Comparison of ENCODE assay signal across 8 mouse cellular contexts in the genomic region with DNA sequence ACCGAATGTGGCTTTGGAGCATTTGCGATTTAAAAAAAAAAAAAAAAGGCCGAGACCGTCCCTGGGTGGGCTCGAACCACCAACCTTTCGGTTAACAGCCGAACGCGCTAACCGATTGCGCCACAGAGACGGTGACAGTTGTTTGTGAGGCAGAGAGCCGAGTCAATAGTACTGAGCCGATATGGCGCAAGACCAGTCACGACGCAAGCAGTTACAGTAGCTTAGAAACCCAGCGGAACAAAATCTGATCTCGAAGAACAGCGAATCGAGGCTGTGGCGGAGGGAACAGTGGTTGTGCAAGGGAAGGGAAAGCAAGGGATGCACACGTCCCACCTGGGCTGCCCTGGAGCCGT. TPM values are rescaled to one million over a fixed set of nuclear protein-coding genes. Genes with fewer than 3 reads are reported as not detected.
A peak's percentile ranks its signal among the peaks of the same experiment; 100 is the strongest.
DNase-seq lines count a peak whose midpoint lies in the region; ATAC-seq and TF ChIP-seq lines count a peak whose summit lies in the region.

No protein-coding gene starts in this region.

- TF ChIP-seq POLR2A in testis, adult 2 months (IDR thresholded peaks at IDR 0.05; ENCODE audit: control insufficient read depth, low read depth, low read length), result no peak

- H3K27me3 ChIP-seq in forebrain, embryonic 10.5 days (ENCODE audit: poor library complexity, severe bottlenecking), result no peaks in the 10 kb centered on the region
- no peaks in the 10 kb centered on the region for H3K27me3 ChIP-seq in heart, postnatal 0 days (ENCODE audit: control insufficient read depth, insufficient read depth, low read length)
- H3K27me3 ChIP-seq in neural tube, embryonic 14.5 days (ENCODE audit: control insufficient read depth, insufficient read depth, low read length), result no peaks in the 10 kb centered on the region
- H3K27me3 ChIP-seq in testis, adult 2 months (ENCODE audit: control insufficient read depth, insufficient read depth, low read length), result no peaks in the 10 kb centered on the region

- DNase-seq in CD8-positive naive resting alpha-beta T cell, adult 2 months (ENCODE audit: low read depth in 2 of 2, low spot score in 2 of 2), result peak; percentile 93 to 94
- peak; percentile 85 for DNase-seq in forebrain, embryonic 10.5 days (ENCODE audit: extremely low spot score, low spot score)
- DNase-seq in heart, postnatal 0 days (ENCODE audit: low spot score), result peak; percentile 55
- peak; percentile 92 to 93 for DNase-seq in kidney, postnatal 4 days
- peak; percentile 90 to 92 for DNase-seq in lung, adult 18-20 months

- peaks cover 8% of the 10 kb centered on the region for H3K4me1 ChIP-seq in brown adipose tissue, adult 24 weeks (ENCODE audit: control insufficient read depth, insufficient read depth, insufficient read length, low read length)
- H3K4me1 ChIP-seq in forebrain, embryonic 10.5 days, result peaks cover 49% of the 10 kb centered on the region
- H3K4me1 ChIP-seq in heart, postnatal 0 days (ENCODE audit: control insufficient read depth, insufficient read depth), result peaks cover 20% of the 10 kb centered on the region; the same call in 1 of the 2 replicates
- peaks cover 26% of the 10 kb centered on the region for H3K4me1 ChIP-seq in neural tube, embryonic 14.5 days (ENCODE audit: control insufficient read depth, insufficient read depth, low read length)
- H3K4me1 ChIP-seq in testis, adult 2 months (ENCODE audit: control insufficient read depth, insufficient read depth, low read length), result peaks cover 36% of the 10 kb centered on the region

- peak overlapping the region; percentile 89 for H3K4me2 ChIP-seq in heart, postnatal 0 days (ENCODE audit: low read depth, low read length)
- peak overlapping the region; percentile 85 for H3K4me2 ChIP-seq in neural tube, embryonic 14.5 days (ENCODE audit: low read depth, low read length)

- H3K9ac ChIP-seq in heart, postnatal 0 days (replicated peaks; ENCODE audit: low read depth, low read length), result peak overlapping the region; percentile 61
- peak overlapping the region; percentile 57 for H3K9ac ChIP-seq in neural tube, embryonic 14.5 days (replicated peaks; ENCODE audit: low read depth, low read length)

- no peak overlapping the region for H3K27ac ChIP-seq in brown adipose tissue, adult 24 weeks (replicated peaks; ENCODE audit: low read depth, low read length)
- peak overlapping the region; percentile 87 for H3K27ac ChIP-seq in forebrain, embryonic 10.5 days
- H3K27ac ChIP-seq in heart, postnatal 0 days (ENCODE audit: low read depth), result peak overlapping the region; percentile 78
- peak overlapping the region; percentile 84 for H3K27ac ChIP-seq in neural tube, embryonic 14.5 days (ENCODE audit: low read depth, low read length)
- H3K27ac ChIP-seq in testis, adult 2 months (ENCODE audit: control insufficient read depth, insufficient read depth, low read depth, low read length), result peak overlapping the region; percentile 68

- peak; percentile 5 for ATAC-seq in heart, postnatal 0 days (ENCODE audit: insufficient read depth, low read depth)
- no peak; the same call in 1 of the 2 replicates for ATAC-seq in neural tube, embryonic 14.5 days (ENCODE audit: low read depth)

- under 1% methylated on average over 24 of the region's 24 CpGs for WGBS in forebrain, embryonic 10.5 days
- WGBS in heart, postnatal 0 days, result under 1% methylated on average over 24 of the region's 24 CpGs
- WGBS in neural tube, embryonic 14.5 days, result under 1% methylated on average over 24 of the region's 24 CpGs

- H3K9me3 ChIP-seq in forebrain, embryonic 10.5 days, result no peaks in the 10 kb centered on the region
- H3K9me3 ChIP-seq in heart, postnatal 0 days (replicated peaks; ENCODE audit: control insufficient read depth, low read length), result no peaks in the 10 kb centered on the region
- no peaks in the 10 kb centered on the region for H3K9me3 ChIP-seq in neural tube, embryonic 14.5 days (ENCODE audit: control insufficient read depth, low read length)

- TF ChIP-seq EP300 in heart, postnatal 0 days (IDR thresholded peaks at IDR 0.05; ENCODE audit: low read depth), result no peak

- TF ChIP-seq CTCF in heart, postnatal 0 days (IDR thresholded peaks at IDR 0.05; ENCODE audit: low read depth), result no peak
- TF ChIP-seq CTCF in testis, adult 2 months (IDR thresholded peaks at IDR 0.05; ENCODE audit: control insufficient read depth, insufficient read depth, insufficient replicate concordance, low read depth, low read length), result no peak

- peaks cover 27% of the 10 kb centered on the region for H3K36me3 ChIP-seq in forebrain, embryonic 10.5 days (replicated peaks)
- H3K36me3 ChIP-seq in heart, postnatal 0 days (replicated peaks; ENCODE audit: control insufficient read depth, insufficient read depth, low read length), result peaks cover 19% of the 10 kb centered on the region
- H3K36me3 ChIP-seq in neural tube, embryonic 14.5 days (ENCODE audit: control insufficient read depth, insufficient read depth, low read length), result peaks cover 8% of the 10 kb centered on the region; the same call in 1 of the 2 replicates
- no peaks in the 10 kb centered on the region; the same call in 1 of the 2 replicates for H3K36me3 ChIP-seq in testis, adult 2 months (ENCODE audit: control insufficient read depth, insufficient read depth, low read length)

- peak overlapping the region; percentile 68 for H3K4me3 ChIP-seq in brown adipose tissue, adult 24 weeks (ENCODE audit: insufficient read depth, low read depth, low read length)
- H3K4me3 ChIP-seq in forebrain, embryonic 10.5 days, result peak overlapping the region; percentile 91
- H3K4me3 ChIP-seq in heart, postnatal 0 days (ENCODE audit: low read depth, low read length), result peak overlapping the region; percentile 70
- H3K4me3 ChIP-seq in neural tube, embryonic 14.5 days (ENCODE audit: low read depth, low read length), result peak overlapping the region; percentile 86
- peak overlapping the region; percentile 98 for H3K4me3 ChIP-seq in testis, adult 2 months (ENCODE audit: control insufficient read depth, low read depth, low read length)

RNA-seq across cellular contexts. Expression of a gene that starts 0.8 kb away (rescaled TPM):
- polyA plus RNA-seq in brown adipose tissue, adult 24 weeks (2012; ENCODE audit: insufficient read depth, insufficient read length, missing spikeins), result 364 and 464 TPM in 2 replicates
- 627 and 634 TPM in 2 replicates for polyA plus RNA-seq in forebrain, embryonic 10.5 days (2016; fragmentation: Nextera tagmentation; extraction: Ambion mirVana)
- 486 and 592 TPM in 2 replicates for total RNA-seq in heart, postnatal 0 days (2014; rRNA removed; ENCODE audit: low replicate concordance)
- polyA plus RNA-seq in heart, postnatal 0 days (2015; fragmentation: Nextera tagmentation; extraction: Ambion mirVana), result 495 and 503 TPM in 2 replicates
- 441 and 465 TPM in 2 replicates for polyA plus RNA-seq in neural tube, embryonic 14.5 days (2014; fragmentation: Nextera tagmentation; extraction: Ambion mirVana)
- 102 and 104 TPM in 2 replicates for polyA plus RNA-seq in testis, adult 2 months (2012; rRNA removed)

RNA-seq across cellular contexts. Expression of a gene that starts 2.1 kb away (rescaled TPM):
- polyA plus RNA-seq in brown adipose tissue, adult 24 weeks (2012; ENCODE audit: insufficient read depth, insufficient read length, missing spikeins), result 6.8 and 12.7 TPM in 2 replicates
- 18.4 and 20.9 TPM in 2 replicates for polyA plus RNA-seq in forebrain, embryonic 10.5 days (2016; fragmentation: Nextera tagmentation; extraction: Ambion mirVana)
- 1.1 and 3.6 TPM in 2 replicates for total RNA-seq in heart, postnatal 0 days (2014; rRNA removed; ENCODE audit: low replicate concordance)
- 6.0 and 7.1 TPM in 2 replicates for polyA plus RNA-seq in heart, postnatal 0 days (2015; fragmentation: Nextera tagmentation; extraction: Ambion mirVana)
- polyA plus RNA-seq in neural tube, embryonic 14.5 days (2014; fragmentation: Nextera tagmentation; extraction: Ambion mirVana), result 24.7 and 25.8 TPM in 2 replicates
- 6.4 and 8.1 TPM in 2 replicates for polyA plus RNA-seq in testis, adult 2 months (2012; rRNA removed)

RNA-seq across cellular contexts. Expression of a gene that starts 16.7 kb away (rescaled TPM):
- polyA plus RNA-seq in brown adipose tissue, adult 24 weeks (2012; ENCODE audit: insufficient read depth, insufficient read length, missing spikeins), result 420 and 579 TPM in 2 replicates
- polyA plus RNA-seq in forebrain, embryonic 10.5 days (2016; fragmentation: Nextera tagmentation; extraction: Ambion mirVana), result 17.0 and 21.7 TPM in 2 replicates
- total RNA-seq in heart, postnatal 0 days (2014; rRNA removed; ENCODE audit: low replicate concordance), result 46.1 and 50.8 TPM in 2 replicates
- 125 and 135 TPM in 2 replicates for polyA plus RNA-seq in heart, postnatal 0 days (2015; fragmentation: Nextera tagmentation; extraction: Ambion mirVana)
- polyA plus RNA-seq in neural tube, embryonic 14.5 days (2014; fragmentation: Nextera tagmentation; extraction: Ambion mirVana), result 28.3 and 38.1 TPM in 2 replicates
- polyA plus RNA-seq in testis, adult 2 months (2012; rRNA removed), result 17.6 and 17.7 TPM in 2 replicates

RNA-seq across cellular contexts. Expression of a gene that starts 39.2 kb away (rescaled TPM):
- polyA plus RNA-seq in brown adipose tissue, adult 24 weeks (2012; ENCODE audit: insufficient read depth, insufficient read length, missing spikeins), result 10.9 and 12.9 TPM in 2 replicates
- polyA plus RNA-seq in forebrain, embryonic 10.5 days (2016; fragmentation: Nextera tagmentation; extraction: Ambion mirVana), result 1.5 and 2.5 TPM in 2 replicates
- 45.2 and 46.1 TPM in 2 replicates for total RNA-seq in heart, postnatal 0 days (2014; rRNA removed; ENCODE audit: low replicate concordance)
- polyA plus RNA-seq in heart, postnatal 0 days (2015; fragmentation: Nextera tagmentation; extraction: Ambion mirVana), result 1.6 and 1.7 TPM in 2 replicates
- polyA plus RNA-seq in neural tube, embryonic 14.5 days (2014; fragmentation: Nextera tagmentation; extraction: Ambion mirVana), result 4.7 and 5.1 TPM in 2 replicates
- polyA plus RNA-seq in testis, adult 2 months (2012; rRNA removed), result 7.4 and 8.2 TPM in 2 replicates

RNA-seq across cellular contexts. Expression of a gene that starts 42.1 kb away (rescaled TPM):
- 6.1 and 10.3 TPM in 2 replicates for polyA plus RNA-seq in brown adipose tissue, adult 24 weeks (2012; ENCODE audit: insufficient read depth, insufficient read length, missing spikeins)
- 1.3 and 2.1 TPM in 2 replicates for polyA plus RNA-seq in forebrain, embryonic 10.5 days (2016; fragmentation: Nextera tagmentation; extraction: Ambion mirVana)
- 12.6 and 12.7 TPM in 2 replicates for total RNA-seq in heart, postnatal 0 days (2014; rRNA removed; ENCODE audit: low replicate concordance)
- 0.79 and 0.95 TPM in 2 replicates for polyA plus RNA-seq in heart, postnatal 0 days (2015; fragmentation: Nextera tagmentation; extraction: Ambion mirVana)
- 4.1 and 6.2 TPM in 2 replicates for polyA plus RNA-seq in neural tube, embryonic 14.5 days (2014; fragmentation: Nextera tagmentation; extraction: Ambion mirVana)
- 2.5 TPM in 2 replicates for polyA plus RNA-seq in testis, adult 2 months (2012; rRNA removed)
